Mouse (Mus musculus) thymus, postnatal 10 days (tissue): Measurements from ENCODE around the gene Rassf7.
"Not testable (repeated sequence)": the region's sequence is repeated elsewhere in the genome, so short reads cannot be mapped to it uniquely, and the experiment has no call there.

ENCODE experiments used
- DNase-seq, 2 experiments: peaks; one replicate each; pipeline ENCODE4 v3.0.0; 2021; ENCODE audit warnings: low spot score in 2 of 2

Rassf7 gene

DNA sequence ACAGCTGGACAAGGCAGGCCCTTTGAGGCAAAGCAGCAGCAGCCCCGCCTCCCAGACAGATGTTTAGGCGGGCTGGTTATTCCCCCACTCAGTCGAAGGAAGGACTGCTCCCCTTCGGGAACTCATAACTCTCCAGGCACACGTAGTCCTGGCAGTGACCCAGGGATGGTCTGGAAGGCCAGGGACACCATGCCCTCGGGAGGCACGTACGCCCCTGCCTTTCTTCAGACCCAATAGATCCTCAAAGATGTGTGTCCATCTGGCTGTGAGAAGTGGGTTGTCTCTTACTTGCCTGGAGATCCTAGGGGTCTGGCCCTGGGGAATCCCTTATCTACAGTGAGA, 6.4 kb downstream of the Rassf7 start:
- DNase-seq = no peak

GRCm38 (mm10) chr7:141222696-141223215, 7.1 kb downstream of the Rassf7 start:
- no peak for DNase-seq

- no peak for DNase-seq
Observed at GRCm38 (mm10) chr7:141226535-141226934, 10.9 kb downstream of the Rassf7 start.

- DNase-seq = no peak
Observed at GRCm38 (mm10) chr7:141227796-141228195, 12.1 kb downstream of the Rassf7 start.

DNA sequence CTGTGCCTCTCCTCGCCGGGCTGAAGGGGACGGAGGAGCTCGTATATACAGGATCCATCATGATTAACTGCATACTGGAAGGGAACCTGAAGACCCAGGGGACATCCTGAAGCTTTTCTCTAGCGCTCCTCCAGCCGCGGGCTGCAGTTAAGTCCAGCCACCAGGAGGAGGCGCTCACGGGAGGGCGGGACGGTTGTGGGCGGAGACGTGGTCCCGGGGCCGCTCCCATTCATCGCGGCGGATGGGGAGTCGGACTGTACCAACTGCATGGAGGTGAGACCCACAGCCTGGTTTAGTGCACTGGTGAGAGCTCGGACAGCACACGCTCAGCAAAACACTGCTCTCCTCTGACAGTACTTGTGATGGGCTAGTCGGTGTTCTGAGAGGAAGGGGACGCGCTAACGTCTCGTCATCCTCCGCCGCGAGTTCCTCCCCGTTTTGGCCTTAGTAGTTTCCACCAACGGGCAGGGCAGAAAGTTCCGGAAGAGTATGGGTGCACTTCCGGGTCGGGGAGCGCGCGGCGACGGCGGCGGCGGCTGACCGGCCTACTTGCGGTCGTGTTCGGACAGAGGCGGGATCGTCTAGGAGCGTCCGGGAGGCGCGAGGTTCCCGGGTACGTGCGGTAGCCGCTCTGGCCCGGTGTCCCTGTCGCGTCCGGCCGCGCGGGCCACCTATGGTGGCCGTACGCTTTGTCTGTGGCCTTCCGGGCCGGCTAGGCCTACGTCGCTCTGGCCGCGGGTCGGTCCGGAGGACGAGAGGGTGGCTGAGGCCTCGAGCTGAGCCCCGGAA, 12.8 kb downstream of the Rassf7 start, which contains the start of gene Phrf1:
TSS of gene Phrf1 (plus strand) at position 506 of the 789 bp plus-strand sequence.
- DNase-seq = peak; percentile 89 to 97

DNA sequence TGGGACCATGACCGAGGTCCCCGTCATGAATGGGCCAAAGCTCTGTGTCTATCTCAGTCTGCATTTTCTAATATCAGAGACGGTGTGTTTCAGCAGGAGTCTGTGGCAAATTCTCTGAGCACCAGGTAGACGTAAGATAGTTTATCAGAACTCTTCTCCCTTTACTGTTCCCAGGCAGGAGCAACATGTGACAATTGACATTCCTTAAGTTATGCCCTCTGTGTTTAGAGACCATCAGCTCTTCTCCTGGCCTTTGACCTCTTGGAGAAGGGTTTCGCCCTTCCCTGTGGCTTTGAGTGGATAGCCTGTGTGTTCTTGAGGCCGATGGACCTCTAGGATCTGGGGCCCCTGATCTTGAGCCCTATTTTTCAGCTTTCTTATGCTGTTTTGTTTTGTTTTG, 14.0 kb downstream of the Rassf7 start:
- no peak for DNase-seq

DNA sequence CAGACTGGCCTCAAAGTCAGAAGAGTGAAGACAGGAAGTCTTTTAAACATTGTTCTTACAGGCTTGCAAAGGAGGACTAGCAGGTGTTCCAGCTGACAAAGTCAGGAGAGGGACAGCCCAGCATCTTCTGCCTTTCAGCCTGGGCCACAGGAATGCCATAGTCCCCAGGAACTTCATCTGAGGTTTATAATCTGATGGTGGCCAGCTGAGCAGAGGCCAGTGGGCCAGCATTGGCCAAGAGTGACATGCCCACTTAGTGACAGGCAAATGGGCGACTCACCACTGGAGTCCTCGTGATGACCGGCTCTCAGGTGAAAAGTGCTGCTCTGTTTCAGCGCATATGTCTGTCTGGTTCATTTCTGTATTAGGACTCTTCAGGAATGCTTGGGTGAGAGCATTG, 14.9 kb downstream of the Rassf7 start:
- DNase-seq = no peak

DNA sequence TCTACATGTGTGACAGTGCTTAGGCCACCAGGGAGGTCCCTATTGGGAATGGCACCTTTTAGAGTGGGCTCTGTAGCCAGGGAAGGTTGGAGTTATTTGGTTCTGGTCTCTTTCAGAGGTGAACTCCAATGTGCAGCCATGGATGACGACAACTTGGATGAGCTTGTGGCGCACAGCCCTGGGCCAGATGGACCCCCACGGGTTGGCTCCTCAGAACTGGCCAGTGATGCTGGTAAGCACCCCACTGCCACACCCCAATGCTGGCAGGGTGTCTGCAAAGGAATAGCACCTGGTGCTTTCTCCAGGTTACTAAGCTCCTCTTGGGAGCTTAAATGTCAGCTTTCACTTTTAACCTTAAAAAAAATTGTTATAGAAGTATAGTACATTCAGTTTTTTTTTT, 15.5 kb downstream of the Rassf7 start:
- DNase-seq = no peak

GRCm38 (mm10) chr7:141231551-141231950, 15.9 kb downstream of the Rassf7 start:
- DNase-seq = no peak

- DNase-seq = not testable (repeated sequence)
Observed at GRCm38 (mm10) chr7:141250486-141250885, 34.8 kb downstream of the Rassf7 start.

DNA sequence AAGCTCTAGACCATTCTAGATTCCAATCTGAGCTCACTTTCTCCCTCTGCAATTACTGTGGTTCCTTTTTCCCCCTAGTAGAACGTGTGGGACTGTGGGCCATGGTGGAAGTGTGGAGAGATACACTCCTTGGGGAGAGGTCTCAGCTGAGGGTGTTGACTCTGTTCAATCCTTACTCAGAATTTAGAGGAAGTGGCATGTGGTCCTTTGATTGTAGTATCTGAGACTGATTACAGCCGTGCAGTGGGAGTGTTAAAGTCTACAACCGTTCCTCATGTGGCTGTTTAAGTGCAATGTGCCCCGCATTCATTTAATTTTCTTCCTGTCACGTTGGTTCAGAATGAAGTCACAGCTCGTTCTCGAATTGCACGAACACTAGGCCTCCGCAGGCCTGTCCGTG, 40.5 kb downstream of the Rassf7 start:
- no peak for DNase-seq

GRCm38 (mm10) chr7:141261480-141261879, 45.8 kb downstream of the Rassf7 start:
- DNase-seq = no peak

DNA sequence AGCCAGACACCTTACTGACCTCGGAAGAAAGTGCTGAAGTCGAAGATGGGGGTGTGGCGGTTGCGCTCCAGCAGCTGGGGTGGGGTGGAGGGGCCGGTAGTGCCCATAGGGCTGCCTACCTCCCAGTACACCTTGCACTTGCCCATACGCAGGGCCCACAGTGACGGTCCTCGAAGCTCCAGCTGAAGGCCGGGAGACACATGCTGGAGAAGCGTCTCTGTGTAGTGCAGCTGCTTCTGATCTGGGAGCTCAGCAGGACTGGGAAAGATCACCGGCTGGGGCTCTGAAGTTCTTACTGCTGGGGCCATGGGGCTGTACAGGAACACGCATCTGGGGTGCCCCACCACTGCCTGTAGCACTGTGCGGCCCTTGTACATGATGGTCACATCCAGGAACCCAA, 48.0 kb downstream of the Rassf7 start:
- no peak for DNase-seq

DNA sequence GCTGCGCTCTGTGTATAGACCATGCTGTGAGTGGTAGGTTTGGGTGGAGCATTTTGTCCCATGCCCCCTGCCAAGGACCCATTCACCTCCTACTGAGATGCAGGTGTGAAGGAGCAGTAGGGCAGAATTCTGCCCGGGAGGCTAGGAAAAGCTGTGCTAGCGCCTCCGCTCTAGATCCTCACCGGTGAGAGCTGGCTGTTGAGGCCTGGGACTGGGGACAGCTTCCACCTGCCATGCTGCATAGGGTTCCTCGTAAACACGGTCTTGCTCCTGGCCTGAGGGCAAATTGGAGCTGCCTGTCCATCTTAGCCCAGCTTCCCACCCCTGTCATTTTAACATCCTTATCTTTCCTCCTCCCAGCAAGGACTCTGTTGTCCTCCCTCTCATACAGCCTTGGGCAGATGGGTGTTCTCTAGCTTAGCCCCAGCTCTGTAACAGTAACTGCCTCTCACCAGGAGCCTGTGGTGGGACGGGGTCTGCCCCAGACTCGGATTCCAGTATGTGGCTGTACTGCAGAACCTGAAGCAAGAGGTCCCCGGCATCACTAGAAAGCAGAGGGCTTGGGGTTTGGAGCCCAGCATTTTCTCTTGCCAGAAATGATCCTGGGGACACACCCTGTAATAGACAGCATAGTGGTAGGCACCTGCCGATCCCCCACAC, 48.5 kb downstream of the Rassf7 start:
- no peak for DNase-seq

- peak; percentile 55 to 70 for DNase-seq
Observed at GRCm38 (mm10) chr7:141264761-141265410, 49.2 kb downstream of the Rassf7 start.

- no peak for DNase-seq
Observed at GRCm38 (mm10) chr7:141265411-141265738, 49.7 kb downstream of the Rassf7 start.

DNA sequence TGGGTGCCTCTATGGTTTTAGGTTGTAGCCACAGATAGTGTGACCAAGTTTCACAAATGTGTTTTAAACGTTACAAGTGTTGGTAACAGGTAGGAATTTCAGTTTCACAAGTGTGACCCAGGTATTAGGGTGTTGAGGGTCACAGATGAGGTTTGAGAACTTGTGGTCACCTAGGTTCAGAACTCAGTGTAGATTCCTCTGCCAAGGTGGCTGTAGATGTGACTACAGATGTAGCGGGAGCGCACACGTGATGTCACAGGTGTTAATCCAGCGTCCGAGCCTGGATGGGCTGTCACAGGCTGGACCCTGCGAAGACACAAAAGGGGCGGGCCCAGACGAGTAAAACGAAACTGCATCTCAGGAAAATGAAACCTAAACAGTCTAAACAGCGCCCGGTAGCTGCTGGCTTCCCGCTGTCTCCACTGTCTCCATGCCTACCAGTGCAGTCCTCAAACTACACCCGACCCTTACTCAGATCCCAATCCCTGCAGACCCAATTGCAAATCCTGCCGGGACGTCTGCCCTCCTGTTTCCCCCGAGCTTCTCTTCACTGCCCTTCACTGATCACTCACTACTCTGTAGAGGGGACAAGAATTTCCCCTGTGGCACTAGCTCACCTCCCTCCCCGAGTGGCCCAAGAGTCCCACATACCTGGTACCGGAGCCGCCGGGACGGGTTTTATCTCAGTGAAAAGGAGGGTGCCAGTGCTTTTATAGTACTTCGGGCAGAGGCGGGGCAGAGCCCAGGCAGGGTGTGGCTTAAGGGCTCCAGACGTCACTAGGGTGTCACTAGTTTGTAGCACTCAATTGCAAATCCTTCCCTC, 50.3 kb downstream of the Rassf7 start, which contains the start of gene Irf7:
TSS of gene Irf7 (minus strand) at position 743 of the 823 bp plus-strand sequence.
- peak; percentile 29 to 60 for DNase-seq
